Mouse (Mus musculus) adrenal gland, adult 18-20 months (tissue): Measurements from ENCODE around the gene Kremen2. TPM values are rescaled to one million over a fixed set of nuclear protein-coding genes. Genes with fewer than 3 reads are reported as not detected.

Experiments
- DNase-seq, 2 experiments: peaks; one replicate each; pipeline ENCODE4 v3.0.0; 2021 to 2022; ENCODE audit warnings: low spot score in 2 of 2
- total RNA-seq, 2 experiments: library from RNA; stranded (reverse); gene quantifications; 1 replicate in 1 of 2; 2 replicates in 1 of 2; pipeline ENCODE4 v1.2.3; 2021

Gene Kremen2
- total RNA-seq, 2 experiments from 2014 or later, result 0.13 TPM; not detected in 1

DNA sequence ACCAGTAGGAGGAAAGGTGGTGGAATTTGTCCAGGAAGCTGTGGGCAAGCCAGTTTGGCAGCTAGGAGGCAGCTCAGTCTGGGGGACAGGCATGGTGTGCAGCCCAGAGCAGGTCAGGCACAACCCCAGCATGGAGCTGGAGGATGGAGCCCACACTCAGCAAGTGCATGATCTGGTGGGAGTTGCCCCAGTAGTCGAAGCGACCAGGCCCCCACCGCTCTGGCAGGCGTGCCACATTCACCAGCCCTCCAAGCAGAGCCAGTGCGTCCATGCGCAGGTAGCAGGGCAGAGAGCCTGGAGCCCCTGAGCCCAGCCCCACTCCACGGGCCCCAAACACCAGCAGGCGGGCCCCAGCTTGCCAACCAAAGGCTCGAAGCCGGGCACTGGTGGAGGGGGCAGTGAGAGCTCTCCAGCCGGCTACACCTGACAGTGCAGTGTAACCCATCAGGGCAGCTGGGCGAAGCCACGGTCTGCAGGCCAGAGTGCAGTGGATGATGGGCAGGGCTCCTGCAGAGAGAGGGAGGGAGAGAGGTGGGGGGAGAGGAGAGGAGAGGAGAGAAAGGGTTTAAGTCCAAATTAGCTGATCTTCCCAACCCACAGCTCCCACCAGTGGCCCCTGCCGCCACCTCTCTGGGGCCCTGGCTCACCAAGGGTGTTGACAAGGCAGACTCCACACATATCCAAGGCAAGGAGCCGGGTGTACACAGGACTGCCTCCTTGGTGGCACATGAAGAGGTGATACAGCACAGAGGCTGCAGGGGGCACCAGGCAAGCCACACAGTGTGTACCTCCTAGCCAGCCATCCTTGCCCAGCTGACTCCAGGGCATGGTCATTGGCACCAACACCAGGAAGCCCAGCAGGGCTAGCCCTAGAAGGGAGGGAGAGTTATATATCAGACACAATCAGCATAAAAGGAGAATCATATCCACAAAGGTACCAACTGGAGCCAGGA is 7.9 kb downstream of the Kremen2 start:
- no peak for DNase-seq

DNA sequence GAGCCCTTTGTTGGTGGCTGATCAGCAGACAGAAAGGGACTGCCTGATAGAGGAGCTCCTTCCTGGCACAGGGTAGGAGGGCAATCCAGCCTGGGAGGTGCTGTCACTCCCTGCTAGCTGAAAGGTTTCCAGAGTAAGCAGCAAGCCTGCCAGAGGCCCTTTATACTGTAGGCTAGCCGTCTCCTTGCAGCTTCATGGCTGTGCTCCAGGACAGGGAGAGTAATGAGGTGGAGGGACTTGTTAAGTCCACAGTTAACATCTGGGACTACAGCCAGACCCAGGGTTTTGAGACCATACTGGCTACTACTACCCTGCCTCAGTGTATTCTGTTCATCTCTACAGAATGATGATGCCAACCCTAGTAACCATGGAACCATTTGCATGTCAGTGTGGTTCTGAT is 11.3 kb downstream of the Kremen2 start:
- DNase-seq, result no peak

DNA sequence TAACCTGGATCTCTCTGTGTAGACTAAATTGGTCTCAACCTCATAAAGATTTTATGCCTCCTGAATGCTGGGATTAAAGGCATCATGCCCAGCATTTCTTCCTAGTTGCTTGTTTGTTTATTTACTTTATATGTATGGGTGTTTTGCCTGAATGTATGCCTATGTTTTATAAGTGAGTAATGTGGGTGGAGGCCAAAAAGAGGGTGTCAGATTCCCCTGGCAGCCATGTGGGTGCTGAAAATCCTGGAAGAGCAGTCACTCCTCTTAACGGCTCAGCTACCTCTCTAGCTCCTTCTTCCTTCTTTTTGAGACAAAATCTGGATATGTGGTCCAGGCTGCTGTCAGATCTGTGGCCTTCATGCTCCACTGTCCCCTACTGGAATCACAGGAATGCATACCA is 15.2 kb downstream of the Kremen2 start:
- DNase-seq, result no peak

- DNase-seq, result peak; percentile 42 to 68
Observed at GRCm38 (mm10) chr17:23726758-23727142, 18.9 kb downstream of the Kremen2 start.

- DNase-seq, result peak; percentile 95 to 96
Observed at GRCm38 (mm10) chr17:23725999-23726757, 19.5 kb downstream of the Kremen2 start, which contains the start of gene Pkmyt1. Gene Pkmyt1 (plus strand): TSS chr17:23726336.

- DNase-seq, result no peak
Observed at GRCm38 (mm10) chr17:23725477-23725876, 20.2 kb downstream of the Kremen2 start.

DNA sequence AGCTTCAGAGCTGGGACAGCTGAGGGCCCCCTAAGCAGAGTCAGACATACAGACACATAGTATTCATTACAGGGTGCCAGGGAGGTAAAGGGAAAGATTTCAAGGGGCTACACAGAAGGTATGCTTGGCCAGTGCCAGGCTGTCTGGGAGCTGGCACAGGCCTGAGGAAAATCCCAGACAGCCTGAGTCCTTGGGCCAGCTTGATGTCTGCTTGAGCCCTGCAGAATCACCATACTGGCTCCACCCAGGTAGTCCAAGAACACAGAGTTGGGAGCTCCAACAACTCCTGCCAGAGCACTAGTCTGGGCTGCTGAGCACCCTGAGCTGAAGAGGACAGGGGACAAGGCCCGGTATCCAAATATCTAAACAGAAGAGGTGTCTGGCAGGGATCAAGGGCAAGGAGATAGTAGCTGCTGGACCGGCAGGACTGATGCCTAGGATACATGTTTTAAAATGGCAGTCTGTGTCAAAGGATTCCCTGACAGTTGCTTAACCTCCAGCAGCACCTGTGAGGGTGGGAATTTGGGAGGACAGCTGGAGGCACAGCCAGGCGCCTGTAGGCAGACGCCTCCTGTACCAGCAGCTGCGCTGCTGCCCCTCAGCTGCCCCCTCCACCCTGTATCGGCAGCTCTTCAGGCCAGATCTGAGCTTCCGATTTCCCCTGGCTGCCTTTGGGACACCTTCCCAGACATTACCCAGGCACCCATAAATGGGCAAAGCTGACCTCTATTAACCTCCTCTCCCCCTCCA is 23.1 kb downstream of the Kremen2 start, which contains the start of gene 1520401A03Rik:
Gene 1520401A03Rik, minus strand, starts transcription at position 408 of the 750 bp plus-strand sequence.
- no peak for DNase-seq

DNA sequence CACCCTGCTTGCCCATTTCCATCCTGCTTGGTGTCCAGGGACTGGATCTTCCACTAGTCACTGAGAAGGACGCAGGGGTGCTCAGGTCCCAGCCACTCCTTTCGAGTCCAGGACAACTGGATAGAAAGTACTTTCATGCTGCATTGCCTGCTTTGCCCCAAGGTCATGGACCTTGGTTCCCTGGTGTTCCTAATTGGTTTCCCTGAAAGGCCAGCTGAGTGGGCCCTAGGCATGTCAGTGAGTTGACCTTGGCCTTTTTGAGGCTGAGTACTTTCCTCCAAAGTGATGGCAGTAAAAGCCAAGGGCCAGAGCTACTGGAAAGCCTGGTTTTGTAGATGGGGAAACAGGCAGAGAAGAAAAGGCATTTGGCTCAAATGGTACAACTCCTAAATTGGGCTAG is 23.7 kb downstream of the Kremen2 start:
- DNase-seq, result peak in 1 of 2 experiments; percentile 41

DNA sequence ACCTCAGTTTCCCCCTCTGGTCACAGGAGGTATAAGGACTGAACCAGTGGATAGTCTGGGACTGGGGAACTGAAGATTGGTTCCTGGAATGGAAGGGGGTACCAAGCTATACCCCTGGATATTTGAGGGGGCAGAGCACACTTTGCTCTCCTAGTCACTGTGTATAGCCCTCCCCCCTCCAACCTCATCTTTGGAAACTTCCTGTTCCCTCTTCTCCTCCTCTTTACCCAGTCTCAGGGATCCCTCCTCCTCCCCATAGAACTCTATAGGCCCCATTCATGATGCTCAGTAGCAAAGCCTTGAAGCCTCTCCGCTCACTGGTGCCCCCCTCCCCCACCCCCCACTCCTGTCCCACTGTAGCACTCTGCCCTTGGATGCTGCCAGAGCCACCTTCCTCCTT is 26.2 kb downstream of the Kremen2 start:
- DNase-seq, result no peak

- DNase-seq, result no peak
Observed at GRCm38 (mm10) chr17:23717003-23717402, 28.6 kb downstream of the Kremen2 start.

GRCm38 (mm10) chr17:23706212-23706611 is 39.4 kb downstream of the Kremen2 start:
- peak; percentile 76 to 82 for DNase-seq

GRCm38 (mm10) chr17:23705525-23706104 is 40.0 kb downstream of the Kremen2 start:
- DNase-seq, result no peak

DNA sequence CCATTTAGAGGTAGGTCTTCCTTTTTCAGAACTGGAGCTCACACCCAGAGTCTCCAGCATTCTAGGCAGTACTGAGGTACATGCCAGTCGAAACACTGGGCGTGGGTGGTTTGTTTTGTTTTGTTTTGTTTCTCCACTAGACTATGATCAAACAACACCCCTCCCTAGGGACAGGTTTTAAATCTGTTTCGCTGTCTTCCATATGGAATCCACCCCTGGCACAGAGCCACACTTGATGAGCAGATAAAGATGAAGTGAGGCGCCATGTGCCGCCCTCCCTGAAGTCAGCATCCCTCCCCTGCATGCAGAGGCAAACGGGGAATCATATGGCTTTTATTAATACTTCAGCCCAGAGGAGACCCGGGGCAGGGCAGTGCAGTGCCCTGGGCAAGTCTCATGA is 40.9 kb downstream of the Kremen2 start:
- no peak for DNase-seq

DNA sequence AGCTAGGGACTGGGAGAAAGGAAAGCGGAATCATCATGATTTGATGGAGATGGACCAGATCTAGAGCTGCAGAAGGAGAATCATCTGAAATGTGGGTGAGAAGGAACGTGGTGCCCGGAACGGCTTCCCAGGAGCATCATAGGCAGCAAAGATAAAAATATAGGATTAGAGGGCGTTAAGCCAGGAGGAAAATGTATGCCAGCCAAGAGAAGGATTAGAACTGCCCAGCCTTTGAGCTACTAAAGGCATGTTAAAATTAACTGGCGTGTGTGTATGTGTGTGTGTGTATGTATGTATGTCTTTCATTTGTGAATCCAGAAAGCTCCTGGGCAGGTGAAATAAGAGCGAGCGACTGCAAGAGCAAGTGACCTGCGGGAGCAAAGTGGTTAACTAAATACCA is 42.3 kb downstream of the Kremen2 start:
- no peak for DNase-seq

- DNase-seq, result peak; percentile 83
Observed at GRCm38 (mm10) chr17:23700079-23700478, 45.6 kb downstream of the Kremen2 start.

DNA sequence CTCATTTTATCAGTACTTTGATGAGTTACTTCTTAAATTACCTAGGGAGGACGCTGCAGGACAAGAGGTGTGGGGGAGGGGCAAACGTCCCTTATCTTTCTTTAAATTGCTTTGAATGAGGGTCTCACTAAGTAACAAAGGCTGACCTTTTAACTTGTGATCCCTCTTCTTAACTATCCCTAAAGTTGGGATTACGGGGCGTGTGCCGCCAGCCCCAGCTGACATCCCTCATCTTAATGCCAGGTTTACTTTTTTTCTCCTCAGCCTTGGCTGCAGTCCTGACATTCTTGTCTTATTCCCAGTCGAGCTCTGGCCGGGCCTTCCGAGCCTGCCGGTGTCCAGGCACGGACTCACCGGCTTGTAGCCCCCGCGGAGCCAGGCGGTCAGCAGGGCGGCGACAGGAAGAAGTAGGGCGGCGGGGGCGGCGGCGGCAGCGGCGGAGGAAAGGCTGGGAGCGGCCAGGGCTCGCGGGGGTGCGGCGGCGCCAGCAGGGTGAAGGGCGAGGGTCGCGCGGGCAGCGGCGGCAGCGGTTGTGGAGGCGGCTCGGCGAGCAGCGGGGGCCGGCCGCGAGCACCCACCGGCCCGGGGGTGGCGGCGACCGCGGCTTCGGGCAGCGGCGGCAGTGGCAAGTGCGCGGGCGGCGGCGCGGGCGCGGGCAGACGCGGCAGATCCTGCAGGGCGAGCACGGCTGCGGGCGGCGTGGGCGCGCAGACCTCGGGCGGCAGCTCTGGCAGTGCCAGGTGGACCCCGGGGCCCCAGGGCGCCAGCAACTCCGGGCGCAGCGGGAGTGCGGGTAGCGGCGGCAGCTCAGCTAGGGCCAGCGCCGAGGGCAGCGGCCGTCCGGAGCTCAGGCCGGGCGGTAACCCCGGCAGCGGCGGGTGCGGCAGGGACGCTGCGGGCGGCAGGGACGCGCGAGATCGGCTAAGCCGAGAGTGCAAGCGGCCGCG is 46.2 kb downstream of the Kremen2 start:
- DNase-seq, result peak; percentile 45 to 62

- no peak for DNase-seq
Observed at GRCm38 (mm10) chr17:23695801-23696200, 49.8 kb downstream of the Kremen2 start.

GRCm38 (mm10) chr17:23694491-23694890 is 51.1 kb downstream of the Kremen2 start:
- no peak for DNase-seq
